Mouse (Mus musculus): Measurements from ENCODE around the gene Gnai2.

GRCm38 (mm10) chr9:107669480-107669945 is 34.3 kb upstream of the Gnai2 start, which contains the start of gene Slc38a3:
- no peak for TF ChIP-seq POLR2A (IDR thresholded peaks at IDR 0.05; ENCODE audit: low read depth, low read length)
- no peak for TF ChIP-seq CTCF (conservative IDR thresholded peaks at IDR 0.05; ENCODE audit: insufficient read depth, insufficient read length, low read depth, low read length)
